Mouse (Mus musculus) heart, postnatal 0 days (tissue): ENCODE data around the gene Srebf1. TPM values are rescaled to one million over a fixed set of nuclear protein-coding genes. Genes with fewer than 3 reads are reported as not detected.
A peak's percentile ranks its signal among the peaks of the same experiment; 100 is the strongest.

Source experiments
- ATAC-seq: fragments of 200-750 bp; cut with Nextera tagmentation; 2 replicates; pipeline ENCODE4 v1.8.0; 2017; ENCODE audit warnings: low read depth, moderate number of reproducible peaks, moderate library complexity; ENCODE audit not compliant: insufficient read depth
- DNase-seq: peaks from one replicate; pipeline ENCODE4 v3.0.0-alpha.2; 2016; ENCODE audit warnings: low spot score
- H3K27ac ChIP-seq: fragments of 300-500 bp; sonication (generic); 2 replicates; pipeline ENCODE4 v1.5.1; 2014; ENCODE audit warnings: low read depth, mild to moderate bottlenecking
- H3K27me3 ChIP-seq: fragments of 300-500 bp; sonication (generic); 2 replicates; pipeline ENCODE4 v1.6.1; 2014; ENCODE audit warnings: low read length, mixed read lengths; ENCODE audit not compliant: control insufficient read depth, insufficient read depth
- H3K36me3 ChIP-seq: fragments of 300-500 bp; sonication (generic); replicated peaks from 2 replicates; pipeline ENCODE4 v1.6.1; 2014; ENCODE audit warnings: low read length, mixed read lengths; ENCODE audit not compliant: control insufficient read depth, insufficient read depth
- H3K4me1 ChIP-seq: fragments of 300-500 bp; sonication (generic); 2 replicates; pipeline ENCODE4 v1.6.1; 2014; ENCODE audit warnings: antibody characterized with exemption; ENCODE audit not compliant: control insufficient read depth, insufficient read depth
- H3K4me2 ChIP-seq: fragments of 300-500 bp; sonication (generic); 2 replicates; pipeline ENCODE4 v1.6.1; 2014; ENCODE audit warnings: low read depth, mild to moderate bottlenecking, low read length, moderate library complexity
- H3K4me3 ChIP-seq: fragments of 300-500 bp; sonication (generic); 2 replicates; pipeline ENCODE4 v1.5.1; 2014; ENCODE audit warnings: low read depth, low read length
- H3K9ac ChIP-seq: fragments of 300-500 bp; sonication (generic); replicated peaks from 2 replicates; pipeline ENCODE4 v1.6.1; 2014; ENCODE audit warnings: low read depth, low read length, mixed read lengths
- H3K9me3 ChIP-seq: fragments of 300-500 bp; sonication (generic); replicated peaks from 2 replicates; pipeline ENCODE4 v1.6.1; 2016; ENCODE audit warnings: low read length; ENCODE audit not compliant: control insufficient read depth
- CTCF ChIP-seq: IDR thresholded peaks from 2 replicates; pipeline ENCODE4 v1.5.1; 2016; ENCODE audit warnings: antibody characterized with exemption, control low read depth, low read depth
- EP300 ChIP-seq: IDR thresholded peaks from 2 replicates; pipeline ENCODE4 v1.6.1; 2016; ENCODE audit warnings: antibody characterized with exemption, low read depth
- WGBS: fragments of 180-500 bp; shearing (Covaris S2); extraction: QIAGEN DNeasy Blood & Tissue Kit; methylation state at CpG from one replicate; pipeline ENCODE4 v1.1.7; 2014; 5-methylcytosine and 5-hydroxymethylcytosine counted together
- polyA plus RNA-seq: library from polyadenylated mRNA; unstranded; fragments of >200 nt; fragmentation: Nextera tagmentation; extraction: Ambion mirVana; gene quantifications from 2 replicates; pipeline ENCODE4 v1.2.1, GENCODE M21; 2015
- total RNA-seq: library from RNA; depleted of rRNA; stranded (reverse); fragments of >200 nt; gene quantifications from 2 replicates; pipeline ENCODE4 v1.2.3, GENCODE M21; 2014; ENCODE audit warnings: low replicate concordance

Gene Srebf1
- total and polyA plus RNA-seq, 2 experiments from 2014 or later = 29.9 to 77.2 TPM

GRCm38 (mm10) chr11:60254308-60254707, 31.9 kb upstream of the Srebf1 start:
- no peaks in the 10 kb centered on the region for H3K9me3 ChIP-seq
- H3K4me3 ChIP-seq = no peak overlapping the region
- H3K27me3 ChIP-seq = no peaks in the 10 kb centered on the region
- peak; percentile 40; the same call in 1 of the 2 replicates for ATAC-seq
- H3K4me1 ChIP-seq = peaks cover 40% of the 10 kb centered on the region
- no peak for TF ChIP-seq EP300
- no peak for TF ChIP-seq CTCF
- H3K4me2 ChIP-seq = no peak overlapping the region
- no peak overlapping the region for H3K9ac ChIP-seq
- WGBS = 34% methylated on average over 5 of the region's 5 CpGs
- H3K27ac ChIP-seq = peak overlapping the region; percentile 56
- peak; percentile 57 for DNase-seq
- peaks cover 20% of the 10 kb centered on the region for H3K36me3 ChIP-seq

- ATAC-seq (peak; percentile 46; the same call in 1 of the 2 replicates), DNase-seq (peak; percentile 31)
- Histone ChIP-seq H3K4me2 (no peak overlapping the region), H3K27ac (peak overlapping the region; percentile 56), H3K9ac (no peak overlapping the region), H3K4me1 (peaks cover 44% of the 10 kb centered on the region), H3K4me3 (no peak overlapping the region), H3K27me3 (no peaks in the 10 kb centered on the region), H3K9me3 (no peaks in the 10 kb centered on the region), H3K36me3 (peaks cover 19% of the 10 kb centered on the region)
- 57% methylated on average over 2 of the region's 2 CpGs for WGBS
- no peak for TF ChIP-seq EP300
- no peak for TF ChIP-seq CTCF
These were observed 31.2 kb upstream of the Srebf1 start for GRCm38 (mm10) chr11:60253546-60253945.

GRCm38 (mm10) chr11:60250971-60251643, 28.7 kb upstream of the Srebf1 start:
- H3K27ac ChIP-seq = no peak overlapping the region
- 59% methylated on average over 6 of the region's 6 CpGs for WGBS
- peak; percentile 58 for DNase-seq
- no peak overlapping the region for H3K4me2 ChIP-seq
- peaks cover 16% of the 10 kb centered on the region for H3K36me3 ChIP-seq
- no peak for ATAC-seq
- no peak overlapping the region for H3K9ac ChIP-seq
- no peak overlapping the region for H3K4me3 ChIP-seq
- peak; percentile 54 for TF ChIP-seq CTCF
- TF ChIP-seq EP300 = no peak
- no peaks in the 10 kb centered on the region for H3K27me3 ChIP-seq
- H3K4me1 ChIP-seq = peaks cover 35% of the 10 kb centered on the region
- H3K9me3 ChIP-seq = no peaks in the 10 kb centered on the region

GRCm38 (mm10) chr11:60249885-60250284, 27.5 kb upstream of the Srebf1 start:
- Histone ChIP-seq H3K9me3 (no peaks in the 10 kb centered on the region), H3K4me1 (peaks cover 27% of the 10 kb centered on the region; the same call in 1 of the 2 replicates), H3K9ac (no peak overlapping the region), H3K27me3 (no peaks in the 10 kb centered on the region), H3K4me2 (no peak overlapping the region), H3K27ac (no peak overlapping the region), H3K36me3 (peaks cover 10% of the 10 kb centered on the region; the same call in 1 of the 2 replicates), H3K4me3 (no peak overlapping the region)
- 84% methylated on average over 2 of the region's 2 CpGs for whole genome bisulfite sequencing
- DNase-seq (no peak), ATAC-seq (no peak)
- TF ChIP-seq EP300 = no peak
- TF ChIP-seq CTCF = no peak

- ATAC-seq = no peak
- H3K36me3 ChIP-seq = peaks cover 10% of the 10 kb centered on the region; the same call in 1 of the 2 replicates
These were observed 26.4 kb upstream of the Srebf1 start for GRCm38 (mm10) chr11:60248596-60249404.

More at GRCm38 (mm10) chr11:60248596-60249404, 26.4 kb upstream of the Srebf1 start:
- H3K4me1 ChIP-seq = peaks cover 20% of the 10 kb centered on the region; the same call in 1 of the 2 replicates
- H3K9ac ChIP-seq = no peak overlapping the region
- peak overlapping the region; percentile 22; the same call in 1 of the 2 replicates for H3K27ac ChIP-seq
- no peak for DNase-seq
- 54% methylated on average over 13 of the region's 13 CpGs for WGBS
- H3K27me3 ChIP-seq = no peaks in the 10 kb centered on the region
- TF ChIP-seq CTCF (no peak), EP300 (no peak)
- no peak overlapping the region for H3K4me2 ChIP-seq
- no peak overlapping the region for H3K4me3 ChIP-seq
- H3K9me3 ChIP-seq = no peaks in the 10 kb centered on the region
